Mouse (Mus musculus): Measurements from ENCODE around the gene Gna14. TPM values are rescaled to one million over a fixed set of nuclear protein-coding genes. Genes with fewer than 3 reads are reported as not detected.

The Gna14 gene
- polyA plus RNA-seq, 1 experiment from 2014 or later: 0.79 TPM

DNA sequence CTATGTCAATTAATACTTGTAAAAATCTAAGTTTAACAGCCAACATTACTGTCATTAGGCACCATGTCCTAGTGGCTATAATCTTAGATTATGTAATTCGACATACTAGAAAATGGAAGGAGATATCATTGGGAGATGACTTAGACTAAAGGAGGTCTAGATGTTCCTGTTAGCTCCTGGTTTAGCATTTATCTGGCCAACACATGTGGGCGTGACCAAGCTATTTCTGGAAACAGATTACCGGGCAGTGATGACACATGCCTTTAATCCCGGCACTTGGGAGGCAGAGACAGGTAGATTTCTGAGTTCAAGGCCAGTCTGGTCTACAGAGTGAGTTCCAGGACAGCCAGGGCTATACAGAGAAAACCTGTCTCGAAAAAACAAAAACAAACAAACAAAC lies 37.1 kb downstream of the Gna14 start:
- Histone ChIP-seq H3K9me3 (ENCODE audit: low read length) (no peaks in the 10 kb centered on the region), H3K36me3 (replicated peaks; ENCODE audit: insufficient read depth, low read length) (no peaks in the 10 kb centered on the region), H3K4me2 (ENCODE audit: low read depth, low read length) (no peak overlapping the region), H3K4me1 (ENCODE audit: insufficient read depth) (no peaks in the 10 kb centered on the region), H3K27me3 (ENCODE audit: insufficient read depth, low read length) (no peaks in the 10 kb centered on the region), H3K27ac (ENCODE audit: low read depth) (no peak overlapping the region), H3K4me3 (ENCODE audit: low read depth, low read length) (no peak overlapping the region), H3K9ac (replicated peaks) (no peak overlapping the region)
- WGBS (ENCODE audit: insufficient replicate concordance): 61% methylated on average over 5 of the region's 5 CpGs
- no peak for TF ChIP-seq EP300 (IDR thresholded peaks at IDR 0.05; ENCODE audit: low read depth)
- no peak for TF ChIP-seq CTCF (IDR thresholded peaks at IDR 0.05; ENCODE audit: low read depth)
- ATAC-seq (no peak), DNase-seq (no peak)

DNA sequence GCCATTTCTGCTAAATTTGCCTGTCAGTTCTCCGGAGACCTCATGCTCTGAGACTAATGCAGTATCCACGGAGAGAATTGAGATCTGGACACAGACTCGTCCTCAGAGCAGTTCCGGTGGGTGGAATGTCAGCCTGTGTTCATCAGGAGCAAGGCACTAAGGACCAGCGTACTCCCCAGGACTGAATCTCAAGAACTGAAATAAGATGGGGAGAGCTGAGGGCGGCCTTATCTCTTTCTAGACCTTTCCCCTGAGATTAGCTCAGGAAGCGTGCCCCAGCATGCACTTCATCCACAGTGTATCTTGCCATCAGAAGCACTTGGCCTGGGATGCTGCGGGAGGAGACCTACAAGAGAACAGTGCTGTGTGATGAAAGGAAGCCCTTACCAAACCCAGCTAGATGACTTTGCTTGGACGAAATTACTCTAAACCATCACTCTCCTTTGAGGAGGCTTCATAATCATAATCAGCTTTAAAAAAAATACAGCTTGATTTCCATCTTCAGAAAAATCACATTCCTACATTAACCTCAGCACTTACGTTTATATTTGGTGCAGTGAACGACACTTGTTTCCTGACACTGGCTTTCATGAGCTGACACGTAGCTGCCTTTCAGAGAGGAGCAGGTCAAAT lies 41.9 kb downstream of the Gna14 start:
- ATAC-seq (no peak), DNase-seq (no peak)
- no peaks in the 10 kb centered on the region for H3K9me3 ChIP-seq (ENCODE audit: low read length)
- no peak overlapping the region for H3K27ac ChIP-seq (ENCODE audit: low read depth)
- 49% methylated on average over 12 of the region's 12 CpGs for WGBS (ENCODE audit: insufficient replicate concordance)
- H3K4me2 ChIP-seq (ENCODE audit: low read depth, low read length): no peak overlapping the region
- no peak for TF ChIP-seq EP300 (IDR thresholded peaks at IDR 0.05; ENCODE audit: low read depth)
- peaks cover 15% of the 10 kb centered on the region for H3K4me1 ChIP-seq (ENCODE audit: insufficient read depth)
- no peaks in the 10 kb centered on the region for H3K27me3 ChIP-seq (ENCODE audit: insufficient read depth, low read length)
- H3K4me3 ChIP-seq (ENCODE audit: low read depth, low read length): no peak overlapping the region
- H3K36me3 ChIP-seq (replicated peaks; ENCODE audit: insufficient read depth, low read length): no peaks in the 10 kb centered on the region
- no peak overlapping the region for H3K9ac ChIP-seq (replicated peaks)

DNA sequence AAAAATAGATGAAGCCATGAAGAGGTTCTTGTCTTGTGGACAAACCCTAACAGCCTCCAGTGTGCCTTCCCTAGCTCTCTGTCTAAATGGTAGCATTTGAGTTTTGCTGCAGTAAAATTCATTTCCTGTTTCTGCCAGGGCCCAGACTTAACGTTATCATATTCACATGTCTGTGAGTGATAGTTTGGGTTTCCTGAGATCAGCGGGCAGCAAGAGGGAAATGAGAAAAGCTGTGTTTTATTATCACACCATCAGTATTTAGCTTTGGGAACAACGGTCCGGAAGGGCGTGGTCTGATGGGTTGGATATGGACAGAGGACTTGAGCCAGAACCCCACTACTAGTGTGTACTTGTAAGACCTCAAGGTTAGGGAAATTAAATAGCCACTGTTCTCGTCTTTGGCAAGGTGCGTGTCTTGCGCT lies 42.6 kb downstream of the Gna14 start:
- no peak overlapping the region for H3K4me3 ChIP-seq (ENCODE audit: low read depth, low read length)
- TF ChIP-seq CTCF (IDR thresholded peaks at IDR 0.05; ENCODE audit: low read depth) (no peak), EP300 (IDR thresholded peaks at IDR 0.05; ENCODE audit: low read depth) (peak; percentile 83)
- no peak for DNase-seq
- peak overlapping the region; percentile 30 for H3K4me2 ChIP-seq (ENCODE audit: low read depth, low read length)
- no peaks in the 10 kb centered on the region for H3K9me3 ChIP-seq (ENCODE audit: low read length)
- no peaks in the 10 kb centered on the region for H3K36me3 ChIP-seq (replicated peaks; ENCODE audit: insufficient read depth, low read length)
- no peaks in the 10 kb centered on the region for H3K27me3 ChIP-seq (ENCODE audit: insufficient read depth, low read length)
- peak; percentile 48 for ATAC-seq
- no peak overlapping the region for H3K9ac ChIP-seq (replicated peaks)
- whole genome bisulfite sequencing (ENCODE audit: insufficient replicate concordance): 45% methylated on average over 8 of the region's 8 CpGs
- peaks cover 18% of the 10 kb centered on the region for H3K4me1 ChIP-seq (ENCODE audit: insufficient read depth)
- H3K27ac ChIP-seq (ENCODE audit: low read depth): no peak overlapping the region

DNA sequence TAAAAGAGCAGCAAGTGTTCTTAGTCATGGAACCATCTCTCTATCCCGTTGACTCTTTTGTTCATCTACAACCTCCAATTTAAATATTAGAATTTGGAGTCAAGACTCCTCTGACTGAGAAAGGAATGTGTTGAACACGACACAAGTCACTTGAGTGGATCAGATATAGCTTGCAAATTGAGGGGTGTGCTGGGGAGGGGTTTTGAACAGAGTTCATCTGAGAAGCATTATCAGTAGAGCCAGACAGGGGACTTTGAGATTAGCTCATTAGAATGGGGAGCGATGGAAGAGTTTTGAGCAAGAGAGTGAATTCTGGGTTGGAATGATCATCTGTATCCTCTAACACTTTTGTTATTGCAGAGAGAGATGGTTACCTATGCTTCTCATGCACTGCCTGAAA lies 46.5 kb downstream of the Gna14 start:
- ATAC-seq: peak; percentile 55
- DNase-seq: no peak
- WGBS (ENCODE audit: insufficient replicate concordance): 61% methylated on average over 3 of the region's 3 CpGs
- Histone ChIP-seq H3K4me3 (ENCODE audit: low read depth, low read length) (no peak overlapping the region), H3K9ac (replicated peaks) (no peak overlapping the region), H3K36me3 (replicated peaks; ENCODE audit: insufficient read depth, low read length) (no peaks in the 10 kb centered on the region), H3K27me3 (ENCODE audit: insufficient read depth, low read length) (no peaks in the 10 kb centered on the region), H3K4me1 (ENCODE audit: insufficient read depth) (peaks cover 18% of the 10 kb centered on the region), H3K9me3 (ENCODE audit: low read length) (no peaks in the 10 kb centered on the region), H3K27ac (ENCODE audit: low read depth) (no peak overlapping the region), H3K4me2 (ENCODE audit: low read depth, low read length) (peak overlapping the region; percentile 46)
- TF ChIP-seq CTCF (IDR thresholded peaks at IDR 0.05; ENCODE audit: low read depth) (no peak), EP300 (IDR thresholded peaks at IDR 0.05; ENCODE audit: low read depth) (peak; percentile 61; the same call in 1 of the 2 replicates)

DNA sequence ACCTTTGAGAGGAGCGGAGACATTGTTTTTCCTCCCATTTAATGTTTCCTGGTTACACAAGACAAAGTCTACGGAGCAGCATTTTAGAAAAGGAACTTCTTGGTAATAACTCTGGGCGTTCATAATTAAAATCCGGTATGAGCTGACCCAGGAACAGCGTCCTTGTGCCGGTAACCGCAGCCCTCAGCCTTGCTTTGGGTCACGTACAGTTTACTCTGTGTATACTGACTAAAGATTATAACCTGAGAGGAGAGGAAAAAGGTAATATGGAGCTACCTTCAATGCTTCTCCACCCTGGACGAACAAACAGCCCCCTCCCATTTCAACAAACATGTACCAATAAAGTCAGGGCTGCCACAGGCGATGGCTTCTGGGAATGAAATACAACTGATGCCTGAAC lies 48.7 kb downstream of the Gna14 start:
- ATAC-seq (no peak), DNase-seq (no peak)
- no peaks in the 10 kb centered on the region for H3K36me3 ChIP-seq (replicated peaks; ENCODE audit: insufficient read depth, low read length)
- 83% methylated on average over 10 of the region's 10 CpGs for WGBS (ENCODE audit: insufficient replicate concordance)
- no peaks in the 10 kb centered on the region for H3K9me3 ChIP-seq (ENCODE audit: low read length)
- H3K27me3 ChIP-seq (ENCODE audit: insufficient read depth, low read length): no peaks in the 10 kb centered on the region
- no peak overlapping the region for H3K9ac ChIP-seq (replicated peaks)
- no peak for TF ChIP-seq CTCF (IDR thresholded peaks at IDR 0.05; ENCODE audit: low read depth)
- TF ChIP-seq EP300 (IDR thresholded peaks at IDR 0.05; ENCODE audit: low read depth): no peak
- no peak overlapping the region for H3K4me3 ChIP-seq (ENCODE audit: low read depth, low read length)
- H3K4me2 ChIP-seq (ENCODE audit: low read depth, low read length): no peak overlapping the region
- H3K4me1 ChIP-seq (ENCODE audit: insufficient read depth): peaks cover 10% of the 10 kb centered on the region
- no peak overlapping the region for H3K27ac ChIP-seq (ENCODE audit: low read depth)

DNA sequence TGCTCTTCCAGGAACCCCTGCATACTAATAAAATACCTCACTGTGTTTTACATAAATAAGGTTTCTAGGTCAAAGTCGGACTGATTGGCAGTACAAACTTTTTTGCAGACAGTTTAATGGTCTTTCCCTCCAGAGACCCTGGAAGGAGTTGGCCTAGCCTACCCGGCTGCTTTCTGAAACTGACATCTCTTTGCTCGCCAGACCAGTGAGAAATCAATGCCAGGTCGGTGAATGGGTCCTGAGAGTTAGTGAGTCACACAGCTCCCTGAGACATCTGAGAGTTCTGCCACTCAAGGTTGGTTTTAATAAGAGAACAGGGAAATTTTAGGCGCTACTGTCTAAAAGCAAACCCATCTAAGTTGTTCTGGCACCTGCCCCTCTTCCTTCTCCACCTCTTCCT lies 49.1 kb downstream of the Gna14 start:
- TF ChIP-seq CTCF (IDR thresholded peaks at IDR 0.05; ENCODE audit: low read depth): no peak
- no peak for TF ChIP-seq EP300 (IDR thresholded peaks at IDR 0.05; ENCODE audit: low read depth)
- H3K4me2 ChIP-seq (ENCODE audit: low read depth, low read length): no peak overlapping the region
- H3K4me3 ChIP-seq (ENCODE audit: low read depth, low read length): no peak overlapping the region
- no peak overlapping the region for H3K9ac ChIP-seq (replicated peaks)
- no peaks in the 10 kb centered on the region for H3K9me3 ChIP-seq (ENCODE audit: low read length)
- H3K4me1 ChIP-seq (ENCODE audit: insufficient read depth): peaks cover 10% of the 10 kb centered on the region
- ATAC-seq (no peak), DNase-seq (no peak)
- no peaks in the 10 kb centered on the region for H3K27me3 ChIP-seq (ENCODE audit: insufficient read depth, low read length)
- H3K36me3 ChIP-seq (replicated peaks; ENCODE audit: insufficient read depth, low read length): no peaks in the 10 kb centered on the region
- WGBS (ENCODE audit: insufficient replicate concordance): 79% methylated on average over 5 of the region's 5 CpGs
- H3K27ac ChIP-seq (ENCODE audit: low read depth): no peak overlapping the region

Data from liver, postnatal 0 days (tissue).